Mouse (Mus musculus): ENCODE measurements around the gene Ifnar2. TPM values are rescaled to one million over a fixed set of nuclear protein-coding genes. Genes with fewer than 3 reads are reported as not detected.
A peak's percentile ranks its signal among the peaks of the same experiment; 100 is the strongest.

The Ifnar2 gene
- total and polyA plus RNA-seq, 3 experiments = 31.2 to 39.9 (median 36.0) TPM

- Histone ChIP-seq H3K27ac (peak overlapping the region; percentile 31; the same call in 1 of the 2 replicates), H3K79me2 (replicated peaks; ENCODE audit: control insufficient read depth, insufficient read depth, low read length) (0 out of 2 replicates have a peak, but pooled peaks cover 1% of the 10 kb centered on the region), H3K9ac (ENCODE audit: low read depth, low read length) (no peak overlapping the region), H3K27me3 (ENCODE audit: control insufficient read depth, insufficient read depth, low read length) (no peaks in the 10 kb centered on the region), H3K4me1 (ENCODE audit: control insufficient read depth, insufficient read depth, low read length) (peaks cover 2% of the 10 kb centered on the region), H3K36me3 (ENCODE audit: control insufficient read depth, insufficient read depth, low read length) (peaks cover 8% of the 10 kb centered on the region), H3K4me3 (no peak overlapping the region)
- no peak for DNase-seq
- intact Hi-C loops (cut with DNase I) = no loop called here
- WGBS = 85% methylated on average over 10 of the region's 10 CpGs
- TF ChIP-seq EP300 (IDR thresholded peaks at IDR 0.05; ENCODE audit: insufficient read depth, low read depth, low read length) (no peak), POLR2A (IDR thresholded peaks at IDR 0.05; ENCODE audit: insufficient read depth, low read depth, low read length) (no peak), CTCF (IDR thresholded peaks at IDR 0.05) (no peak)
These were observed 14.0 kb downstream of the Ifnar2 start for GRCm38 (mm10) chr16:91386419-91387120.

- peaks cover 9% of the 10 kb centered on the region for H3K36me3 ChIP-seq (ENCODE audit: control insufficient read depth, insufficient read depth, low read length)
These were observed 14.5 kb downstream of the Ifnar2 start for GRCm38 (mm10) chr16:91387121-91387486.

GRCm38 (mm10) chr16:91390100-91390499, 17.5 kb downstream of the Ifnar2 start:
- peaks cover 7% of the 10 kb centered on the region for H3K4me1 ChIP-seq (ENCODE audit: control insufficient read depth, insufficient read depth, low read length)
- H3K27me3 ChIP-seq (ENCODE audit: control insufficient read depth, insufficient read depth, low read length) = no peaks in the 10 kb centered on the region
- no peak overlapping the region for H3K9ac ChIP-seq (ENCODE audit: low read depth, low read length)
- peak in 1 of 2 experiments; percentile 18 for DNase-seq
- no peak overlapping the region for H3K27ac ChIP-seq
- no peak overlapping the region for H3K4me3 ChIP-seq
- TF ChIP-seq CTCF (IDR thresholded peaks at IDR 0.05) = peak; percentile 77
- no peak for TF ChIP-seq POLR2A (IDR thresholded peaks at IDR 0.05; ENCODE audit: insufficient read depth, low read depth, low read length)
- peak; percentile 66; the same call in 1 of the 2 replicates for TF ChIP-seq EP300 (IDR thresholded peaks at IDR 0.05; ENCODE audit: insufficient read depth, low read depth, low read length)
- WGBS = 87% methylated on average over 4 of the region's 4 CpGs
- H3K36me3 ChIP-seq (ENCODE audit: control insufficient read depth, insufficient read depth, low read length) = peaks cover 7% of the 10 kb centered on the region
- H3K79me2 ChIP-seq (replicated peaks; ENCODE audit: control insufficient read depth, insufficient read depth, low read length) = no peaks in the 10 kb centered on the region
- intact Hi-C loops (cut with DNase I) = no loop called here

More at GRCm38 (mm10) chr16:91387121-91387486, 14.5 kb downstream of the Ifnar2 start:
- no peak for DNase-seq
- Histone ChIP-seq H3K4me1 (ENCODE audit: control insufficient read depth, insufficient read depth, low read length) (peaks cover 2% of the 10 kb centered on the region; the same call in 1 of the 2 replicates), H3K4me3 (no peak overlapping the region), H3K9ac (ENCODE audit: low read depth, low read length) (no peak overlapping the region), H3K27me3 (ENCODE audit: control insufficient read depth, insufficient read depth, low read length) (no peaks in the 10 kb centered on the region), H3K79me2 (replicated peaks; ENCODE audit: control insufficient read depth, insufficient read depth, low read length) (no peaks in the 10 kb centered on the region), H3K27ac (no peak overlapping the region)
- intact Hi-C loops (cut with DNase I) = no loop called here
- WGBS = 93% methylated on average over 3 of the region's 3 CpGs
- no peak for TF ChIP-seq EP300 (IDR thresholded peaks at IDR 0.05; ENCODE audit: insufficient read depth, low read depth, low read length)
- no peak for TF ChIP-seq CTCF (IDR thresholded peaks at IDR 0.05)
- no peak for TF ChIP-seq POLR2A (IDR thresholded peaks at IDR 0.05; ENCODE audit: insufficient read depth, low read depth, low read length)

GRCm38 (mm10) chr16:91391421-91391820, 18.8 kb downstream of the Ifnar2 start, which contains the start of gene Gm21970:
Gene Gm21970 (plus strand): TSS chr16:91391721.
- Histone ChIP-seq H3K9ac (ENCODE audit: low read depth, low read length) (no peak within 1 kb of the TSS), H3K4me1 (ENCODE audit: control insufficient read depth, insufficient read depth, low read length) (peaks cover 5% of the 10 kb centered on the region), H3K36me3 (ENCODE audit: control insufficient read depth, insufficient read depth, low read length) (peaks cover 8% of the 10 kb centered on the region), H3K79me2 (replicated peaks; ENCODE audit: control insufficient read depth, insufficient read depth, low read length) (no peaks in the 10 kb centered on the region), H3K27me3 (ENCODE audit: control insufficient read depth, insufficient read depth, low read length) (no peaks in the 10 kb centered on the region), H3K4me3 (no peak within 1 kb of the TSS), H3K27ac (no peak within 1 kb of the TSS)
- intact Hi-C loops (cut with DNase I) = no loop called here
- 58% methylated on average over 5 of the region's 5 CpGs for WGBS
- DNase-seq = no peak
- TF ChIP-seq CTCF (IDR thresholded peaks at IDR 0.05) (no peak), POLR2A (IDR thresholded peaks at IDR 0.05; ENCODE audit: insufficient read depth, low read depth, low read length) (no peak), EP300 (IDR thresholded peaks at IDR 0.05; ENCODE audit: insufficient read depth, low read depth, low read length) (no peak)

GRCm38 (mm10) chr16:91394826-91395410, 22.3 kb downstream of the Ifnar2 start:
- DNase-seq = peak; percentile 28 to 61
- Histone ChIP-seq H3K36me3 (ENCODE audit: control insufficient read depth, insufficient read depth, low read length) (peaks cover 8% of the 10 kb centered on the region), H3K79me2 (replicated peaks; ENCODE audit: control insufficient read depth, insufficient read depth, low read length) (no peaks in the 10 kb centered on the region), H3K9ac (ENCODE audit: low read depth, low read length) (no peak overlapping the region), H3K4me1 (ENCODE audit: control insufficient read depth, insufficient read depth, low read length) (peaks cover 5% of the 10 kb centered on the region), H3K27me3 (ENCODE audit: control insufficient read depth, insufficient read depth, low read length) (no peaks in the 10 kb centered on the region), H3K4me3 (no peak overlapping the region), H3K27ac (peak overlapping the region; percentile 24)
- intact Hi-C loops (cut with DNase I) = no loop called here
- TF ChIP-seq CTCF (IDR thresholded peaks at IDR 0.05) (no peak), EP300 (IDR thresholded peaks at IDR 0.05; ENCODE audit: insufficient read depth, low read depth, low read length) (0 out of 2 replicates have a peak, but pooled peaks have one; percentile 23), POLR2A (IDR thresholded peaks at IDR 0.05; ENCODE audit: insufficient read depth, low read depth, low read length) (no peak)
- 37% methylated on average over 4 of the region's 4 CpGs for WGBS

Measured in heart, adult 2 months (tissue).